Mouse (Mus musculus) adrenal gland, postnatal 10 days (tissue): ENCODE data around the gene 2310039H08Rik. TPM values are rescaled to one million over a fixed set of nuclear protein-coding genes. Genes with fewer than 3 reads are reported as not detected.
"Not testable (repeated sequence)": the region's sequence is repeated elsewhere in the genome, so short reads cannot be mapped to it uniquely, and the experiment has no call there.

Experiments used
- DNase-seq: peaks from one replicate; pipeline ENCODE4 v3.0.0; 2021; ENCODE audit warnings: mixed read lengths
- total RNA-seq, 2 experiments: library from RNA; stranded (reverse); gene quantifications; 2 replicates each; pipeline ENCODE4 v1.2.3; 2021

2310039H08Rik gene
- total RNA-seq, 2 experiments from 2014 or later, result 68.3 to 72.5 TPM

DNA sequence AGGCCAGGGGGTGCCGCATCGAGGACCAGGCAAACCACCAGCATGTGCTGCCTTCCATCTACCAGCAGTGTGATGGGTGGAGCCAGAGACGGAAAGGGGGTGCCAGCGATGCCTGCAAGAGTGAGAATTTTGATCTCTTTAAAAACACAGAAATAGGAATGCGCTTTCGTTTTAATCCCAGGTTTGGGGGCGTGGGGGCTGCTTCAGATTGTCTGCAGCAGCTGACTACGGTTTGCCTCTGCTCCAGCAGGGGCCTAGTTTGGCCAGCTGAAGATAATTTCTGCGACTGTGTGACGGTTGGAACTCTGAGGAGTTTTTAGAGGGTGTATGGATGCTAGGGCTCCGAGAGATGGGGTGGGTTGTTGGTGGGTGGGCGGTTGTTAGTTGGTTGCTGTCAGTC, 13.7 kb upstream of the 2310039H08Rik start:
- no peak for DNase-seq

DNA sequence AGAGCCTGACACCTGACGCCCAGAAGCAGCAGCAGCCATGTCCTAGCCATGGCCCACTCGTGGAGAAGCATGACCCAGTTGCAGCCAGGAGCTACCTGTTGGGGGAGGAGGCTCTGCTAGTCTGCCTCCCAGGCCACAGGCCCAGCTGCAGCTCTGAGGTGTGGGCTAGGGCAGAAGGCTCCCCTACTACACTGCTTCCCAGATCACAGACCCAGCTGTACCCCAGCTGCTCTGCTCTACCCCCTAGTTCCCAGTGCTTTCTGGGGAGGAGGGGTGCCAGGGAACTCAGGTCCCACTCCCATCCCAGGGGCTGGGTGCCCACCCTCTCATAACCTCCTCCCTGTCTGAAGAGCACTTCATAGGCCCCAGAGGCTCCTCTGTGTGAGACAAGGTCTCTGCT, 8.9 kb upstream of the 2310039H08Rik start, which contains the start of gene Ptcra:
TSS of gene Ptcra (minus strand) at position 169 of the 400 bp plus-strand sequence.
- no peak for DNase-seq

GRCm38 (mm10) chr17:46764916-46765315, 7.5 kb upstream of the 2310039H08Rik start:
- DNase-seq, result not testable (repeated sequence)

GRCm38 (mm10) chr17:46767868-46768267, 4.6 kb upstream of the 2310039H08Rik start:
- DNase-seq, result no peak

DNA sequence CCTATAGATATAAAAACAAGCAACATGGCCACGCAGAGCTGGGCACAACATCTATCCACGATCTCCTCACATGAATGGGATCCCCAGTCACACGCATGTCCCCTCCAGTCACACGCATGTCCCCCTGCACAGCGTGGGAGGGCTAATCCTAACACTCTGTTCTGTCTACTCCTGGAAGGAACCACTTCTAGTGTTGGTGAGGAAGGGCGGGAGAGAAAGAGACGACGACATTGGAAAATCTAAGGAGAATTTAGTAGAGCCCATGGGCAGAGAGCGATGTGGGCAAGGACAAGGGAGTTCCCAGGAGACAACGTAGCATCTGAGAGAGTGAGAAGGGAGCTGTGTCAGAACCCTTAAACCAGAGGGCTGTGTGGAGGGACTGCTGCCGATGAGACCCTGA, 1.9 kb upstream of the 2310039H08Rik start:
- no peak for DNase-seq

DNA sequence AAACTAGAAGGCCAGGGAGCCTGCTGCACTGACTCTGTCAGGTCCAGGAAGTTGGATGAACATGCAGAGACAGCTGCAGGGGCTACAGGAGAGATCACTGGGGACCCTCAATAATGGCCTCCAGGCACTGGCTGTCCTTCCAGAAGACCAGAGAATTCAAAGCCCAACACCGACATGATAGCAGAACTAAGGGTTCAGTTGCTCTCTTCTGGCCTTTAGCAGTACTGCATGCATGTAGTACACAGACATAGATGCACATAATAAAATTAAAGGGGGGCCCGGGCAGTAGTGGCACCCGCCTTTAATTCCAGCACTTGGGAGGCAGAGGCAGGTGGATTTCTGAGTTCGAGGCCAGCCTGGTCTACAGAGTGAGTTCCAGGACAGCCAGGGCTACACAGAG, 1.4 kb upstream of the 2310039H08Rik start:
- DNase-seq, result no peak

- no peak for DNase-seq
These were observed 819 bp upstream of the 2310039H08Rik start for GRCm38 (mm10) chr17:46771616-46772015.

- no peak for DNase-seq
These were observed 414 bp upstream of the 2310039H08Rik start for GRCm38 (mm10) chr17:46772038-46772403.

- DNase-seq, result peak; percentile 49
These were observed 1.1 kb downstream of the 2310039H08Rik start for GRCm38 (mm10) chr17:46773278-46774130.

DNA sequence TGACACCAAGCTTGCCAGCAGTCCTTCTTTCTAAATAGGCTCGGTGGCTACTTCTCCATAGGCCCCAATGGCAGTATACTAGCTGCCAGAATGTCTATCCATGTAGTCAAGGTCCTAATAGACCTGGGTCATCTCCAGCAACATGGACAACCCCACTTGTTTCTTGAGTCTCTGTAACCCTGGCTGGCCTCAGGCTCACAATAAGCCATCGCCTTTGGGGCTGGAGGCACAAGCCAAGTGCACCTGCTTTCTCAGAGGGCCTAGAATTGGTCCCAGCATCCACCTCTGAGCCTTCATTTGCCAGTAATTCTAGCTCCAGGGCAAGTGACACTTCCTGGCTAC, 1.7 kb downstream of the 2310039H08Rik start:
- no peak for DNase-seq

GRCm38 (mm10) chr17:46775070-46775469, 2.6 kb downstream of the 2310039H08Rik start:
- no peak for DNase-seq

DNA sequence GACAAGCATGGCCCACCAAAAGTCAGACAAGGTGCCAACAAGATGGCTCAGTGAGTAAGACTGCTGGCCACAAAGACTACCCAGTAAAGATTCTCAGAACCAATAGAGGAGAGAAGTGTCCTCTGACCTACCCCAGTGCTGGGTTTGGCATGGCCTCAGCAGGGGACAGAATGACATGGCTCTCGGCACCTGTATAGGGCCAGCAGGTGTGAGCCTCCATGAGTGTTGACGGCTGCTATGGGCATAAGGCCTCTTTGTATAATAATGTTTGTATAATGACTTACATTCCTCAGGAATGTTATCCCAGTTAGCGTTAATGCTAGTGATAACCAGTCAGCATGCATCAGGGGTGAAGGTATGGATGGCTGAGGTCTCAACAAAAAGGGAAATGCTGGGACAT, 3.7 kb downstream of the 2310039H08Rik start:
- DNase-seq, result no peak

GRCm38 (mm10) chr17:46781876-46782275, 9.4 kb downstream of the 2310039H08Rik start:
- no peak for DNase-seq

GRCm38 (mm10) chr17:46782341-46783221, 10.1 kb downstream of the 2310039H08Rik start, which contains the start of gene Rpl7l1:
Gene Rpl7l1, minus strand, starts transcription at chr17:46782672.
- peak; percentile 95 for DNase-seq

DNA sequence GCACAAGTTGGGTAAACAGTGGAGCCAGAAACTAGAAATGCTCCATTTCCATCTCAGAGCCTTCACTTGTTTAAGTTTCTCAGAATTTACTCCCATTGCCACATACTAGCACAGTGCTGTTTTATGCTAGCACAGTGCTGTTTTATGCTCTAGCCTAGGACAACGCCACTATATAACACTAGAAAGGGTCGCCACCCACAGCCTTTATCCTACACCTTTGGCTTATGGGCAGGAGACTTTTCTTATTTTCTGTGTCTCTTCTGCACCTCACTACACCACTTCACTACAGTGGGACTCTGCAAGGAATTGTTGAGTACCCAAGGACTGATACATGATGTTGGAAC, 10.8 kb downstream of the 2310039H08Rik start:
- no peak for DNase-seq

- no peak for DNase-seq
These were observed 14.5 kb downstream of the 2310039H08Rik start for GRCm38 (mm10) chr17:46786952-46787351.

GRCm38 (mm10) chr17:46787974-46788373, 15.5 kb downstream of the 2310039H08Rik start:
- DNase-seq, result not testable (repeated sequence)

DNA sequence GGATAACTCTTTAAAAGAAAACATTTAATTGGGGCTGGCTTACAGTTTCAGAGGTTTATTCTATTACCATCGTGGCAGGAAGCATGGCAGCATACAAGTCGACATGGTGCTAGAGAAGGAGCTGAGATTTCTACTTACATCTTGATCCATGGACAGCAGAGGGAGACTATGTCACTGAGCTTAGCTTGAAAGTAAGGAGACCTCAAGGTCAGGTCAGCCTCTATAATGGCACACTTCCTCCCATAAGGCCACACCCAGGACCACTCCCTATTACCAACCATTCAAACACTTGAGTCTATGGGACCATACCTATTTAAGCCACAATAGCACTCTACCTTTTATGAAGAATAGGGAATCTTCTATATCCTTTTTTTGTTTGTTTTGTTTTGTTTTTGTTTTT, 20.5 kb downstream of the 2310039H08Rik start:
- DNase-seq, result no peak

DNA sequence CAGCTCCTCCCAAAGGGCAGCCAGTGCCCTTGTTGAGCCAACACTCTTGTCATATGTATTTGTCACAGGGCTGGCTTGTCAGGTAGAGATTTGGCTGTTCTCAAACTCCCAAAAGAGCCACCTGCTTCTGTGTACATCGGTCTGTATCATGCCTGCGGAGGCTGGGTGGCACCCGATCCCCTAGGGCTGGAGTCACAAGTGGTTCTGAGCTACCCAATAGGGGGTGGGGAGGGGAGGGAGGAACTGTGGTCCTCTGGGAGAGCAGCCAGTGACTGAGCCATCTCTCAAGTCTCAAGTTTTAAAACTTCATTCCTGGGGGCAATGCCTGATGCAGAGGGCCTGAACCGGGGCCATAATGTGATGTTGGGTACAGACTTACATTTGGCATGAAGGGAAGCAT, 24.3 kb downstream of the 2310039H08Rik start:
- DNase-seq, result no peak

DNA sequence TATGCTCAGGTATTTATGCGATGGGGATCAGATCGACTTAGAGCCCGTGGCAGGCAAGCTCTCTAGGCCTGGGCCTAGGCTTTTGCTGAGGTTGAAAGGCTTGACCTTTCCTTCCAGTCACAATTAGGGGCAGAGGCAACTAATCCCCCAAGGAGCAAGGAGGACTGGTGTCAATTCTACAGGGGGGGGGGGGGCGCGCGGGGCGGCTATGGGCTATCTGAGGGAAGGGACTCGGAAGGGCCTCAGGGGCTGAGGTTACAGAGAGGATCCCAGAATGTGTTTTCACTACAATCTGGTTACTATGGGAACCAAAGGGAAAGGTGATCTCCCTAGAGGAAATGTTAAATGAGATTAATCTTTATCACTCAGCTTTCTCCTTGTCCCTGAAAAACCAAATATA, 25.0 kb downstream of the 2310039H08Rik start:
- DNase-seq, result no peak

- DNase-seq, result no peak
These were observed 27.2 kb downstream of the 2310039H08Rik start for GRCm38 (mm10) chr17:46799680-46800079.

GRCm38 (mm10) chr17:46801761-46802160, 29.3 kb downstream of the 2310039H08Rik start:
- DNase-seq, result no peak

- no peak for DNase-seq
These were observed 35.9 kb downstream of the 2310039H08Rik start for GRCm38 (mm10) chr17:46808376-46808775.
